Mouse (Mus musculus) urinary bladder, postnatal 4 days (tissue): ENCODE results near the gene Gm49711.
"Not testable (repeated sequence)": the region's sequence is repeated elsewhere in the genome, so short reads cannot be mapped to it uniquely, and the experiment has no call there.

ENCODE experiments used
- DNase-seq, 2 experiments: peaks; one replicate each; pipeline ENCODE4 v3.0.0; 2021 to 2022; ENCODE audit warnings: low spot score in 2 of 2

Gm49711 gene

GRCm38 (mm10) chr16:92062832-92063231, 4.7 kb downstream of the Gm49711 start:
- no peak for DNase-seq

- no peak for DNase-seq
Measured at GRCm38 (mm10) chr16:92064801-92065200, 6.7 kb downstream of the Gm49711 start.

GRCm38 (mm10) chr16:92070338-92070737, 12.2 kb downstream of the Gm49711 start:
- DNase-seq, result no peak

GRCm38 (mm10) chr16:92076797-92077196, 18.7 kb downstream of the Gm49711 start:
- DNase-seq, result no peak

- no peak for DNase-seq
Measured at GRCm38 (mm10) chr16:92083771-92084453, 25.8 kb downstream of the Gm49711 start.

GRCm38 (mm10) chr16:92089225-92089624, 31.1 kb downstream of the Gm49711 start:
- no peak for DNase-seq

GRCm38 (mm10) chr16:92091876-92092275, 33.8 kb downstream of the Gm49711 start:
- DNase-seq, result no peak

- no peak for DNase-seq
Measured at GRCm38 (mm10) chr16:92098351-92099051, 40.4 kb downstream of the Gm49711 start.

- DNase-seq, result no peak
Measured at GRCm38 (mm10) chr16:92099598-92099997, 41.5 kb downstream of the Gm49711 start.

GRCm38 (mm10) chr16:92100111-92100510, 42.0 kb downstream of the Gm49711 start:
- no peak for DNase-seq

- DNase-seq, result no peak
Measured at GRCm38 (mm10) chr16:92102115-92102514, 44.0 kb downstream of the Gm49711 start.

- not testable (repeated sequence) for DNase-seq
Measured at GRCm38 (mm10) chr16:92102931-92103330, 44.8 kb downstream of the Gm49711 start.

GRCm38 (mm10) chr16:92103572-92104331, 45.6 kb downstream of the Gm49711 start:
- DNase-seq, result no peak

GRCm38 (mm10) chr16:92104332-92104590, 46.1 kb downstream of the Gm49711 start:
- no peak for DNase-seq

GRCm38 (mm10) chr16:92104951-92105350, 46.8 kb downstream of the Gm49711 start:
- no peak for DNase-seq

- no peak for DNase-seq
Measured at GRCm38 (mm10) chr16:92105631-92106030, 47.5 kb downstream of the Gm49711 start.

GRCm38 (mm10) chr16:92107346-92107745, 49.2 kb downstream of the Gm49711 start:
- no peak for DNase-seq

- peak in 1 of 2 experiments; percentile 68 for DNase-seq
Measured at GRCm38 (mm10) chr16:92114706-92115241, 56.7 kb downstream of the Gm49711 start.

GRCm38 (mm10) chr16:92115611-92116421, 57.7 kb downstream of the Gm49711 start:
- DNase-seq, result no peak

GRCm38 (mm10) chr16:92117337-92118209, 59.5 kb downstream of the Gm49711 start:
- DNase-seq, result no peak
